Mouse (Mus musculus): ENCODE data around the gene Gm42372.

GRCm38 (mm10) chr7:16945419-16945818 lies 37.5 kb upstream of the Gm42372 start:
- TF ChIP-seq CTCF (IDR thresholded peaks at IDR 0.05; ENCODE audit: low read depth) (no peak), EP300 (IDR thresholded peaks at IDR 0.05; ENCODE audit: low read depth) (no peak)

Data from liver, embryonic 14.5 days (tissue).